Mouse (Mus musculus): ENCODE results near the gene Tmem129.
A peak's percentile ranks its signal among the peaks of the same experiment; 100 is the strongest.

The Tmem129 gene

DNA sequence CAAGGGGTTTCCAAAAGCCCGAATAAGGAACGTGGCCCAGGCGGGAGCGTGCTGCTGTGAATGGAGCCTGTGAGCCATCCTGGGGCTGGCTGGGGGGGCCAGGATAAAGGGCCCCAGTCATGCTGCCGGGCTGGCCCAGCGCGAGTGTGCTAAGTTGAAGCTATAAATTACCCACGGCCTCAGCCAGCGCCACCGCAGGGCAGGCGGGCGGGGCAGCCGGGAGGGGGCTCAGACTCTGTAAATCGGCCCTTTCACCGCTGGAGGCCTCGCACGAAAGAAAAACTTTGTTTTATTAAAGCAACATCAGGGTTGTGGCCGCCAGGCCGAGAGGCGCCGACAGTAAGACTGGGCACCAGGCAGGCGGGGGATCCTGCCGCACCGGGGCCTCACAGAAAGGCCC, 34.2 kb upstream of the Tmem129 start:
- no peak for TF ChIP-seq GATA4 (IDR thresholded peaks at IDR 0.05; ENCODE audit: insufficient replicate concordance, low read length)

DNA sequence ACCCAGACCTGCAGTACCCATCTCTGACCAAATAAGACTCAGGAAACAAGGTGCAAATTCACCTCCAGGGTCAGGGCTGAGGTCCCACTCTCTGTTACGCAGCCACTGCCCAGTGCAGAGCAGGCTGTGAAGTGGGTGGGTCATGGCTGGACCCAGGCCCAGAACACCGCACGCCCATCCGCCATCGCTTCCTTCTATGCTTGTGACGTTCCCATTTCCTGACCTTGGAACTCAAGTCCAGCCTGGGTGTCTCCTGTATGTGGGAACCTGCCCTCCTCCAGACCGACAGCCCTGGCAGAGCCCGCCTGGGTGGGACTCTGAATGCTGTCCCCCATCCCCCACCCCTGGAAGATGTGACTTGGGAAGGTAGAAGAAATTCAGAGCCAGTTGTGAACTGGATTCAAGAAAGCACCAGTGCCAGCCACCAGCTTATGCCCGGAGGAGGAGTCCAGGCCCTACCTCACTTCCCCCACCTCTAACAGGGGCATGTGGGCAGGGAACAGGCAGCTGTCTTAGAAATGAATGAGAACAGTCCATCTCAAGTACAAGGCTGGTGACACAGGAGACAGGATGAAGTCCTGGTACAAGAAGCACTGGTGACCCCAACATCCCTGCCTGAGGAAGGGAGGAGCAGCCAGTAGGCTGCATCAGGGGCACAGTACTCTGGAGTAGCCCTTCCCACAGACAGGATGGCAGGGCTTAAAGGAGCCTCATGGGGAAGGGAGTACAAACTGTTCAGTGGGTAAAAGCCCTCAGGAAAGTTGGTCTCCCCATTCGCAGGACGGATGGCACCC, 31.8 kb upstream of the Tmem129 start:
- TF ChIP-seq GATA4 (IDR thresholded peaks at IDR 0.05; ENCODE audit: insufficient replicate concordance, low read length): no peak

DNA sequence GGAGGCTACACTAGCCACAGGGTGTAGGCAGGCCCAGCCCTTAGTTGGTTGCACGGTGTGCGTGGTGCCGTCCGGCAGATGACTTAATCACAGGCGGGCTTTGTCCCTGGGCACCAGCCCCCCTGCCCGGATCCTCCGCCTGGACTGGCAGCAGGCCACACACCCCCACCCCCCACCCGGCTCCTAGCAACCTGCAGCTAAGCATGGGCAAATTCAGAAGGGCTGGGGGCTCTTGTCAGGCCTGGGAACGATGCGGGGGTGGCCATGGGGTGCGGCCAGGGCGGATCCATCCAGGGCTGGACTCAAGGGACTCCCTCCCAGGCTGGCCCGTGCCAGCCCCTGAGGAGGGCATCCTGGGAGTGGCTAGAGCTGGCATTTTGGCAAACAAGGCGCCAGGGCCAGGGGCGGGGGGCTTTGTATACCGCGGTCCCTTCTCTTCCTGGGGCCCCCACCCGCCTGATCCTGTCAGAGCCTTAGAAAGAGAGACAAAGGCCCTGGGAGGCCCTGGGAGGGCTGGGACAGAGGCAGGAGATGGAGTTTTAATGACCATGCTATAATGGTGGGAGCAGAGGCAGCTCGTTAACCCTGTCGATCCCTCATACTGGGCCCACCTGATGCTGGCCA, 31.1 kb upstream of the Tmem129 start:
- no peak for TF ChIP-seq GATA4 (IDR thresholded peaks at IDR 0.05; ENCODE audit: insufficient replicate concordance, low read length)

DNA sequence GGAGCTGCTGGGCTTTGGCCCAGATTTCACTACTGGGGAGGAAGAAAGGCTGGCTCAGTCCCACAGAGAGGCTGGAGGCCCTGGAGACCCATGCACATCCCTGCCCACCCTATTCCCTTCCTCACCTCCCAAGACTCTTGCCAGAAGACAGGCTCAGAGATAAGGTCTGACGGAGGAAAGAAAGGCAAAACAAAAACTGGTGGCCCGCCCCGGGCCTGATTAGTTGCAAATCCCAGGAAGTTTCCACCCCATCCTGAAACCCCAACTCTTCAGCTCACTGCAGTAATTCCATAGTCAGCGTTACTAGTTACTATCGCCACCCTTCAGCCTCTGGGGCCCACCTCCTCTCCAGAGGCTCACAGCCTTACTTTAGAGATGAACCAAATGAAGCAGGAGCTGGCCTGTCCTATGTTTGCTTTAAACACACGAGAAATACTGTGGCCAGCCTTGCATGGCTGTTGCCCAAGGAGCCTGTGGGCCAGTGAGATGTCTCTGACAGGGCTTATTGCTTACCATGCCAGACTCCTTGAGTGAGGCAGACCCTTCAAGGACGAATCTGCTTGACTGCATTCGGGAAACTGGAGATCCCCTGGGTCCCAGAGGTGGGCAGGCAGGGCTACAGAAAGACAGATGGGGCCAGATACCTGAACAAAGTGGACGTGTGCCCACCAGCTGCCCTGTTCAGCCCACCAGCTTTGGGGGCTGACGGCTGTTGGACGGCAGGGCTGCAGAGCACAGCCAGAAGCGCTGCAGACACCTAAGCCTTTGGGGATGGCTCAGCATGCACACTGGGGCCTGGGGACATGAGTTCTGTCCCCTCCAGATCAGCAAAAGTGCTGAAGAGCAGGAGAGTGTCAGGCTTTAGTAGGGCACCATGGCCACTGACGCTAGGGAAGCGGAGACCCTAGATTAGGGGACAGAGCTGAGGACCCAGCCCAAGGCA, 30.3 kb upstream of the Tmem129 start:
- peak; percentile 15; the same call in 1 of the 2 replicates for TF ChIP-seq GATA4 (IDR thresholded peaks at IDR 0.05; ENCODE audit: insufficient replicate concordance, low read length)

DNA sequence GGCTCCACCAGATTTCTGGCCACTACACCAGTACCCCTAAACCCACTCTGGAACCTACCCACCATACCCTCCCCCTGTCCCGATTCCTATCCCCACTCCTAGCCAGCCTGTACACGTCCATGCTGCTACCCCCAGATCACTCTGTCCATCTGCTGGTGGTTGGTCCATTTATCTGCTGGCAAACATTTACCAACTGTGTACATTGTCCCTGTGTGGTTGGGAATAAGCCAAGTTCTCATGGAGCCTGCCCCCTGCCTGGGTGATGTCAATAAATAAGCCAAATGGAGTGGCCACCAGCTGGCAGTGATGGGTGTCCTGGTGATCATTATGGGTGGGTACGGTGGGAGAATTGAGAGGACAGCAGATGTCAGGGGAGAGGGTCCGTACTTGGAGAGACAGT, 28.9 kb upstream of the Tmem129 start:
- TF ChIP-seq GATA4 (IDR thresholded peaks at IDR 0.05; ENCODE audit: insufficient replicate concordance, low read length): no peak

DNA sequence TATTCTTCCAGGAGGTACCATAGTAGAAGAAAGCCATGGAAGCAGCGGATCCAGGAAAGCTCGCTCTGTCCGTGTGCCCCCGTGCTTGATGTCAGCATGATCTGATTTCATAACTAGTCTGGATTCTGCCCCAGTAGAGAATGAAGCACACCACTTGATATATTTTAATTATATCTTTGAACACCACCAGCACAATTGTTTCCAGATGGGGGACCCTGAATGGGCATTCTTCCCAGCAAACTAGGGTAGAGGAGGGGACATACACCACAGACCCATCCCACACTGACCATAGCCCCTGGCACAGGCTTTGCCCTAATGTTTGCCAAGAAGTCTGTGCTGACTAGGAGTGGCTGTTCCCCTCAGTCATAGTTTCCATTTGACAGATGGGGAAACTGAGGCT, 26.7 kb upstream of the Tmem129 start:
- TF ChIP-seq GATA4 (IDR thresholded peaks at IDR 0.05; ENCODE audit: insufficient replicate concordance, low read length): no peak

DNA sequence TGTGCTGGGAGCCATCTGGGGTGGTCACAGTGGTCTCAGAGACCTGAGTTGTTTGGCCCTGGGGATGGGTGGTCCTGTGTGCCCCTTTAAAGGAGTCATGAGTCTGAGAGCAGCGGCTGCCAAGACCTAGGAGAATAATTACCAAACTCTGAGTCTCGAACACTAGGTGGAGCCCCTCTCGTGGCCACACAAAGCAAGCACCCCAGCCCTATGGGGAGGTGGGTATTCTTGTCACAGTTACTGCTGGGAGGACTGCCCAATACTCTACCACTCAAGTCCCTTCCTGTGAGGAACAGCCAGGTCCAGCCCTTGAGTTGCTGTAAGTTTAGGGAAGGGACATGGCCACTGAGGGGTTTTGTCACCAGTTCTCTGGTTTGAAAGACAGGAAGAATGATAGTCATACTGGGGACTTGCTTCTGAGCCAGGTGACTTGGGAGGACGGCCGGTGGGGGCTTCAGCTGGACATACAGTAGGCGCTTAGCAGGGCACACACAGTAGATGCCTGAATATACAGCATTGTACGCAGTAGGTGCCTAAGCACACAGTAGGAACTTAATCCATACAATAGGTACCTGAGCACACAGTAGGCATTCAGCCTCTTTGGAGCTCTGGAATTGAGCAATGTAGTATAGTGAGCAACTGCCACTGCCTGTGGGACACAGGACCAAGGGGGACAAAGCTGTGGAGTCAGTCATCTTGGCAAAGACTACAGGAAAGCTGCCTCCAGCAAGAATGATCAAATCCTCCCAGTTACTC, 25.9 kb upstream of the Tmem129 start:
- TF ChIP-seq GATA4 (IDR thresholded peaks at IDR 0.05; ENCODE audit: insufficient replicate concordance, low read length): no peak

DNA sequence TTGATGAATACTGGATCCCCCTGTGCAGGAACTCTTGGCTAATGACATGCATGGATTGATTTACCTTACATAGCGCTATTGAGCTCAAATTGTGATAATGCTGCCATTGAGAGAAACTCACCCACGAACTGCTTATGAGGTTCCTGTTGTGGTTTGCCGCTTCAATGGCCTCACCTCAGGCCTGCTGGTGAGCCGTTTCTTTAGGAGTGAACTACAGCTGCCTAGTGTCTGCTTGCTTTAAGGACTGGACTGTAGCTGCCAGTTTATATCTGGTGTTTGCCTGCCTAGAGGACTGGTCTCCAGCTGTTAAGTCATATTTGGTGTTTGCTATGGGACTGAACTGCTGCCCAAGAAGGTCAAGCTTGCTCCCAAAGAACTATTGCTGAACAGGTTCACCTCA, 24.7 kb upstream of the Tmem129 start:
- TF ChIP-seq GATA4 (IDR thresholded peaks at IDR 0.05; ENCODE audit: insufficient replicate concordance, low read length): no peak

DNA sequence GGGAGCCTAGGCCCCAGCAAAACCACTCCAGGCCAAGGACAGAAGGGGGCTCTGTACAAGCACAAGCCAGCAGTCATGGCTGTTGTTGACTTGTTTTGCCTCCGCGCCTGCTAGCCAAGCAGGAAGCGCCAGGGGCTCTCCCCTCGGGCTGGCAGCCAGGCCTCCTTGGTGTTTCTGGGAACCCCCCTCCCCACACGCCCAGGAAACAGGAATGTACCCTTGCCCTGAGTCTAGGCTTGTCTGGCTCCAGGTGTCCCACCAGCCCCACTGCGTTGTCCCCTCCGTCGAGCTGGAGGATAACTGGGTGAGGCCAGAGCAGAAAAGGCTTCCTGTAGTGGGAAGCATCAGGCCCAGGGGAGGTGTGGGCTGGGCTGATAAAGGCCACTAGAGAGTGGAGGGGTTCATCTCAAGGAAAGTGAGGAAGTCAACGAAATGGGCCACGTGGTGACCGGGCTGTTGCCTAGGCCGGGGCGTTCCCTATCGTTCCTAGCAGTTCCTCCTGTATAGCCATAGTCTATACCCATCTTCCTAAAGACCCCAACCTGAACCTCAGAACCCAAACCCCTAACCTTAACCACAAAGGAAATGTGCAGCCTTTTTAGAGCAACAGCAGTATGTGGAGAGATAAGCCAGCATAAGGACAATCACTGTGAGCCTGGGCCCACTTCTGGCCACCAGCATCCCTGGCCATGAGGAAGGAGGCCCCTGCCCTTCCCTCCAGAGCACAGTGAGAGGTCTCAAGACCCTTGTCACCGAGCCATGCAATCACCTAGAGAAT, 23.6 kb upstream of the Tmem129 start:
- no peak for TF ChIP-seq GATA4 (IDR thresholded peaks at IDR 0.05; ENCODE audit: insufficient replicate concordance, low read length)

DNA sequence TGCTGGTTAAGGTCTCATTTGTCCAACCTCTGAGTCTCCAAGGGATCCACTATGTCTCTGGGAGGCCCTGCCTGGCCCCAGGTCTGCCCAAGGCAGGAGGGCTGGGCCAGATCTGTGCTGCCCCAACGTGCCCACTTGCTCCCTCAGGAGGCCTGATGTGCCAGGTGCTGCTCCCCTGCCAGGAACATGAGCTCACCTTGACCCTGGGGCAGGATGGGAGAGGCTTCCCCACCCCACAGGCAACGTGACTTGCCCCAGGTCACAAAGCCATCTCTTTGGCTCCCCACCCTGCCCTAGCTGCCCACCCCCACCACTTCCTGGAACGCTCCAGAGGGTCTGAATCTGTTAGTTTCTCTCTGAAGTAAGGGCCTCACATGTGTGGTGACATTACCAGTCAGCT, 22.8 kb upstream of the Tmem129 start:
- TF ChIP-seq GATA4 (IDR thresholded peaks at IDR 0.05; ENCODE audit: insufficient replicate concordance, low read length): no peak

DNA sequence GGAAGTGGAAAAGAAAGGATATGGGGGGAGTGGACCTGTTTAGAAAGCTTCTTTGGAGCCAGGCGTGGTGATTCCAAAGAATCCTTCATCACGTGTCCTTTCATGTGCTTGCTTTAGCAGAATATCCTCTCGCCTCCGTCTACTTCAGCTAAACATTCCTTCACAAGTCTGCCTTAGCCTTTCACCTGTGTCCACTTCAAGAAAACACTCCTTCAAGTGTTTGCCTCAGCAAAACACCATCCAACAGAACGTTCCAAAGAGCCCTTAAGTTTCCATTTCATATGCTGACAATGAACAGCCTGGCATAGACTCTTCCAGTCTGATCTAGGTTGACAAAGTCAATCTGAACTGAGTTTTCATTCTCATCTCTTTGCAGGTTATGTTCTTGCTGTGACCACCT, 20.0 kb upstream of the Tmem129 start:
- TF ChIP-seq GATA4 (IDR thresholded peaks at IDR 0.05; ENCODE audit: insufficient replicate concordance, low read length): no peak

DNA sequence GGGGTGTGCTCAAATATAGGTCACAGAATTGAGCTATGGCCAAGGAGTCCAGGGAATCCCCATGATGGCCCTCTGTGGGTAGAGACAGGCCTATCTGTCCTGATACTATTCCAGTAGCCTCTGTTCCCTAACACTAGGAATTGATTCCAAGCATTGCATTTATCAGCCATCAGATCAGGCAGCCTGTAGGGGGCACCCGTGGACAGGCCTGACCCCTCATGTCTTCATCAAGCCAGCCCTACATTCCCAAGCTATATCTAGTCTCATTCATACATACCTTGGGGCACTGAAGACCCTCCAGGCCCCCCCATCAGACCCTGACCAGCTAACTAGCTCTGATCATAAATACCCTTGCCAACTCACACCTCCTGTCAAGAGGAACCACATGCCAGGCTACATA, 17.7 kb upstream of the Tmem129 start:
- TF ChIP-seq GATA4 (IDR thresholded peaks at IDR 0.05; ENCODE audit: insufficient replicate concordance, low read length): no peak

DNA sequence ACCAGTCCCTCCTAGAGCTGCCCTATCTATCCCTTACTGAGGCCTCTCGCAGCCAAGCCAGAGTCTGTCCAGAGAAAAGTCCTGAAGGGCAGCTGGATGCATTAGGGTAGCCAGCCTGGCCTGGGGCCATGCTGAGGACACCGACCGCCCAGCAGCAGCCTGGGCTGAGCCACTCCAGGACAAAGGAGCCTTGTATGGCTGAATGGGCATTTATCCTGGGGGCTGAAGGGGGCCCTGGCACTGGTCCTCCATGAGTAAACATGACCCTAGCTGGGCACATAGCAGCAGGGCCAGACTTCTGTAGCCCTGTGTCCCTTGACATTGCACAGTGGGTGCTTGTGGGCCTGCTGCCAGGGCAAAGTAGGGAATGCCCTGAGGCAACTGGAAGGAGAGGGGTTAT, 16.2 kb upstream of the Tmem129 start:
- no peak for TF ChIP-seq GATA4 (IDR thresholded peaks at IDR 0.05; ENCODE audit: insufficient replicate concordance, low read length)

DNA sequence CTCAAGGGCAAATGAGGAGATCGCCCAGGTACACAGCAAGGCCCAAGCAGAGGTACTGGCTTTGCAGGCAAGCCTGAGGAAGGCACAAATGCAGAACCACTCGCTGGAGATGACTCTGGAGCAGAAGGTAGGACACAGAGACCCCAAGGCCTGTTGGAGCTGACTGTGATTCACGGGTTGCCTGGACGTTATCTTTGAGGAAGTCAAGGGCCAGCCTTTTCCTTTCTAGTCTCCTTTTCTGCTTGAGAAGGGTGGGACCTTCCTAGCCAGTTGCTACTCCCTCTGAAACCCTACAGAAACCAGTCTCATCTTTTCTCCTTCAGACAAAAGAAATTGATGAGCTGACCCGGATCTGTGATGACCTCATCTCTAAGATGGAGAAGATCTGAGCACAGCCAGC, 13.4 kb upstream of the Tmem129 start:
- no peak for TF ChIP-seq GATA4 (IDR thresholded peaks at IDR 0.05; ENCODE audit: insufficient replicate concordance, low read length)

Measured in liver, adult (tissue).